Mouse (Mus musculus) brain, embryonic 18.5 days (tissue): ENCODE results near the gene Retsat.

Experiments used
- DNase-seq: peaks from one replicate; pipeline ENCODE4 v3.0.0-alpha.2; 2012; ENCODE audit warnings: low read depth, low spot score

Gene Retsat

DNA sequence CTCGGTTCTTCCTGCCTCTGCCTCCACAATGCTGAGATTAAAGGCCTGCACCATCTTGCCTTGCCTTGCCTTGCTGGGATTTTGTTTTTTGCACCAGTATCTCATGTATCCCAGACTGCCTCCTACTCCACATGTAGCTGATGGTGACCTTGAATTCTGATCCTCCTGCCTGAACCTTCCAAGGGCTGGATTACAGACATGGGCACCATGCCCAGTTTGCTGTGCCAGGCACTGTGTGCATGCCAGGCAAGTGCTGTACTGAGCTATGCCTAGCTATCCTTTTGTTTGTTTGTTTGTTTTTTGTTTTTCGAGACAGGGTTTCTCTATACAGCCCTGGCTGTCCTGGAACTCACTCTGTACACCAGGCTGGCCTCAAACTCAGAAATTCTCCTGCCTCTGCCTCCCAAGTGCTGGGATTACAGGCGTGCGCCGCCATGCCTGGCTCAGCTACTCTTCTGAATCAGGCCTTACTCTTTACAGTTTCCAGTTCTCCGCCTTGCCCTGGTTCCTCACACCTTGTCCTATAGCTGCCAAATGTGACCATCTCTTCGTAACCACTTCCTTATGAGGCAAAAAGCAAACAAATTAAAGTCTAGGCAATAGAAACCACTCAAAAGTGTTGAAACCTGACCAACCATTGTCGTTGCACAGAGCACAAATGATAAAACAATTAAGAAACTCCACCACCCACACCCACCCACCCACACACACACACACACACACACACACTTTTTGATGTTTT is 25.6 kb downstream of the Retsat start:
- no peak for DNase-seq

DNA sequence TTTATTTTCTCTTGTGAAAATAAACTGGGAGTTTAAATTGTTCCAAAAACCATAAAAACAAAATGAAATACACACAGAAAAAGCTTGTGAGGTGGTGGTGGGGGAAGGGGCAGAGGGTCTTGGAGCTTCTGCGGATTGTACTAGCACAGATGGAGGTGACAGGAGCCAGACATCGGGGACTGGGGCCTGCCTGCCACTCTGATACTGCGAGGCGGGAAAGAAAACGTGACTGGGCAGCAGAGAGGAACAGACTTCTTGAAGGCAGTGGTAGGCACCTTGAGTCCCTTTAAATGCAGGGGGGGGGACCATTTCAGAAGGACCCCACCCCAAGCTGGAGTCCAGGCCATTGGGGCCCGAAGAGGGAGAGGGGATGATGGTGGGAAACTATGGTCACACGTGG is 28.1 kb downstream of the Retsat start:
- DNase-seq: no peak

DNA sequence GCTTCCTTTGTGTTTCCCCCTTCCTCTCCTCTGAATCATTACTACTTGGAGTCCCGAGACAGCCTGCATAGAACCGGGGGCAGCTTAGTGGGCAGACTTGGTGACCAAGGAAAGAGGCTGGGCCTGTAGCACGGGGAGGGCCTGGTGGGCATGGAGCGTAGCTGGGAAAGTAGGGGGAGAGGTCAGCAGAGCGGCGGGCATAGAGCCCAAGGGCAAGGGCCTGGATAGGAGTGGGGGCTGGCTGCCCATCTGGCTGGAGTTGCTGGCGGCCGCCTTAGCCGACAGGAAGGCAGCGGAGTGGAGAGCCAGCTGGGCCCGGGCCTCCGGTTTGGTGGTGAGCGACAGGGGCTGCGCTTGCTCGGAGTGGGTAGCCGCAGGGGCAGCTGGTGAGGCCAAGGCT is 29.0 kb downstream of the Retsat start:
- no peak for DNase-seq

DNA sequence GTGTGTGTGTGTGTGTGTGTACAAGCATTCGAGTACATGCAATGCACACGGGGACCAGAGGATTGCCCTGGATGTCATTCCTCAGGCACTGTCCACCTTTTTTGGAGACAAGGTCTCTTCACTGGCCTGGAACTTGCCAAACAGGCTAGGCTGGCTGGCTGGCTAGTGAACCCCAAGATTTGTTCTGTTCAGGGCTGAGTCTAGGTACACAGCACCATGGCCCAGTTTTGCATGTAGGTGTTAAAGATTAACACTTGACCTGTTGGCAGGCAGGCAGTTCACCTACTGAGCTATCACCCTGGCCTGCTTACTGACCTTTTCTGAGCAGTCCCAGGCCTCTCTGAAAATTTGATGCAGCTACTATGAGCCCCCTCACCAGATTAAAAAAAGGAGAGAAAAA is 32.1 kb downstream of the Retsat start:
- no peak for DNase-seq

DNA sequence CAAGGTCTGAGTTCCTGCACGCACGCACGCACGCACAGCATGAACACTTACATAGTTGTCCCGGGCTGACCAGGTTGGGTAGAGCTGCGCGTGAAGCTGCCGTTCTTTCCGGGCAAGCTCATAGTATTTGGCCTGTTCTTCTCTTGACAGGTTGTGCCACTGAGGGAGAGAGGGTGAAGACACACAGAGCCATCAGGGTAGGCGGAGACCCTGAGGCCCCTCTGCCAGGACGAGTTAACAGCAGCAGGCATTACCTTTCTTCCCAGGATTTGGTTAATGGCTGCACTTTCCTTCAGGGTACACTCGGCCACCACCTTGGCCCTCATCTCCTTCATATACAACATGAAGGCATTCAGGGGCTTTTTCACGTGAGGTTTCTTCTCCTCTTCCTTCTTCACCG is 32.7 kb downstream of the Retsat start:
- no peak for DNase-seq

DNA sequence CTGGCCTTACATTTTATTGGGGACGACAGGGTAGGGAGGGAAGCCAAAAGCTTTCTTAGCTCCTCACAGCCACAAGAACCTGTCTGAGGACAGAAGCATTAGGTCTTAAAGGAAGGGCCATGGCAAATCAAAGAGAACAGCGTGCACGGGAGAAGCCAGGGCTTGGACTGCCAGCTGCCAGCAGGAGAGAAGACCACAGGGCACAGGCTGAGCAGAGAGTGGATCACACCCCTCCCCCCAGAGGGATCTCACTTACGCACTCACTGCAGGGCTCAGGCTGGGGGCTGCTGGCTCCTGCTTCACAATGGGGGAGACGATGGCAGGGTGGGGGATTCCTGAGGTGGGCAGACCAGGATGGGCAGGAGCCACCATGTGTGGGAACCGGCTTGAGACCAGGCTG is 33.4 kb downstream of the Retsat start:
- no peak for DNase-seq

DNA sequence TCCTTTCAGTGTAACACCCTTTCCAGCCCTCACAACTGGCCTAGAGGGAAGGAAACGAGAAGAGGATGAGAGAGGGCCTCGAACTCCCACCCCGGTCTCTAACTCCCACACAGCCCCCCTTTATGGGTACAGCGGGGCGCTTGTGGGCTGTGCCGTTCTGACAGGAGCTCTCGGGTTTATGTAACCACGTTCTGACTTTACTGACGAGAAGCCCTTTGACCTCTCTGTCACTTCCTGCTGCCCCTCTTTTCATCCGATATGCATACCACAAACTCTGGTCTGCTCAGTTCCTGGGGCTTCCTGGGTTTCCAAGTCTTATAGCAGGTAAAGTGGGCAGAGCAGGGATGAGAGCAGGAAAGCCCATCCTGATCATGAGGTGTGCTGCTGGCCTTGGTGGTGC is 36.0 kb downstream of the Retsat start:
- DNase-seq: no peak

DNA sequence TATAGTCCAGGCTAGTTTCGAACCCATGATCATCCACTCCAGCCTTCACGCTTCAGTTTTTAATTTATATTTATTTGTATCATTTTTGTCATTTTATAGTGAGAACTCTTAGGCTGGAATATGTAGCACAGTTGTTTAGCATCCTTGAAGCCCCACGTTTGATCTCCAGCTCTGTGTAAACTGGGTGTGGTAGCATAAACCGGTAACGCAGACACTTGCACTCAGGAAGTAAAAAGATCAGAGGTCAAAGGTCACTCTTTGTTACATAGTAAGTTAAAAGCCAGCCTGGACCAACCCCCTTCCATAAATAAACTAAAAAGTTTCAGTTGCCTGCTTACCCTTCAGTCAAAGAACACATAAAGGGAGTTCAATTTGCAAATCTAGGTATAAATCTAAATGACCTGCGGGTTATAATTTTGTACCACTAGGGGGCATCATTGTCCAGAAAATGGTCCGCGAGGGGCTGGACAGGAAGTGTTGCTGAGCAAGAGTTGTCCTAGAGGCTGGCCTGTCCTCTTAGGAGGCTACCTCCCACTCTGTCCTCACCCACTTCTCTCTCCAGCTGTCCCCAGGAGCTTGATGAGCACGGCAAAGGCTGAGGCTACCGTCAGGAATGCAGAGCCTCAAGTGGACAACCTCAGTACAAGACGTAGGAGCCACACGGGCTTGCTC is 37.6 kb downstream of the Retsat start:
- no peak for DNase-seq

DNA sequence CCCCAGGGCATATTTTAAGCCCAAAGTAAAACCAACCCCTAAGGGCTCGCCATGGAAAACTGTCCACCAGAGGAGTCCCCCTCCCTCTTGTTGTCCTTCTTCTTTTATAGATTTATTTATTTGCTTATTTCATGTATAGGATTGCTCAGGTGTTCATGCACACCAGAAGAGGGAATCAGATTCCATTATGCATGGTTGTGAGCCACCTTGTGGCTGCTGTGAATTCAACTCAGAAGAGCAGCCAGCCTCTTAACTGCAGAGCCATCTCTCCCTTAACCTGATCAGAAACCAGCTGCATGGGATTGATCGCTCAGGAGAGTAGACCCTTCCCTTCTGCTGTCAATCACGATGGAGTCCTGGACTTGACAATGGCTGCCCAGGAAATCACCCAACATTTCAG is 38.7 kb downstream of the Retsat start:
- DNase-seq: no peak

DNA sequence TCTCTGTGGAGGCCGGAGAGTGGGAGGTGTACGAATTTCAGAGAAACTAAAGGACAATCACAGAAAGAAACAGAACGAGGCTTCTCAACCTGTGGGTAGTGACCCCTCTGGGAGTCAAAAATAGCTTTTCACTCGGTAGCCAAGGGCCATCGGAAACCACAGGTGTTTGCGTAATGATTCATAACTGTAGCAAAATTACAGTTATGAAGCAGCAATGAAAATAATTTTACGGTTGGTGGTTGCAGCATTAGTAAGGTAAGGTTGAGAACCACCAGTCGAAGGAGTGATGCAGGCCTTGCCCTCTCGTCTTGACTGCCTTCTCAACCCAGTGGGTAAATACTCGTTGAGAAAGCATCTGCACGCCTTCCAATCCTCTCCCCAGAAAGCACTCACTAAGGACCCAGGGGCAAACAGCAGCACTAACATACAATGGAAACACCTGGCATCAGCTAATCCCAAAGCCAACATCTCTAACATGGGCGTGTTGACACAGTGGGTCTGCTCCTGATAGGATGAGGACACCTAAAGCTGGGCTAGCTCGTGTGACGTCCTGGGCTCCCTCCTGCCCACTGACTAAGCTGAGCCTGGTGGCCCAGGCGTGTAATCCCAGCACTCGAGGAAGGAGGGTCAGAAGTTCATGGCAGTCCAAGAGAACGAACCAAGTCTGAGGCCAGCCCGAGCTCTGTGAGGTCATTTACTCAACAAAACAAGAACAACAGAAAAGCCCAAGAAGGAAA is 43.1 kb downstream of the Retsat start:
- no peak for DNase-seq

DNA sequence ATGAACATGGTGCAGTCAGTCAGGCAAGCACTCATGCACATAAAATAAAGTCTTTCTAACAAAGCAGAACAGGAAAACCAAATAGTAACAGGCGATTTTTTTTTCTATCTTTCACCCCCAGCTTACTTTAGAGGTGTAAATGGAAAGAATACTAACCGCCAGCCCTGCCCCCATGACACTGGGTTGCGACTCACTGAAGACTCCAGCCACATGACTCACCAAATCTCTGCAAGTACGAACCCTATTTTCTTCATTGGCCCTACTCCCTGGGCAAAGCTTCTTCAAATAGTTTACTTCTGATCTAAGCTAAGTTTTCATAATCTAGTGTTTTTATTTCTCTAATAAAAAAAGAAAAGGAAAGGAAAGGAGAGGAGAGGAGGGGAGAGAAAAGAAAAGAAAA is 46.3 kb downstream of the Retsat start:
- DNase-seq: no peak

DNA sequence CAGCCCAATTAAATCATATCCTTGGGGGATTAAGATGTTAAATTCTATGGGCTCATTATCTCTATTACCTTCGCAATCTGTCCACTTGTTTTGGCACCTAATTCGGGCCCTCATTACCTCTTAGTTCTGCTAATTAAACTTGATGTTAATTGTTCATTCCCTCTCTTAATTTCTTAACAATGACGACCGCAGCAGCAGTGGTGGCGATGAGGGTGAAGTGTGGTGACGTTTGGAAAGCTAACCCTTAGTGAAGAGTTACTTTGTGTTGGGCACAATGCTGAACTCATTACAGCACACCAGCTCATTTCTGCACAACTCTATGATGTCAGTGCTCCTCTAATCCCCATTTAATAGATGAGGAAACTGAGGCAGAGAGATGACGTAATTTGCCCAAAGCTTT is 47.1 kb downstream of the Retsat start:
- no peak for DNase-seq

DNA sequence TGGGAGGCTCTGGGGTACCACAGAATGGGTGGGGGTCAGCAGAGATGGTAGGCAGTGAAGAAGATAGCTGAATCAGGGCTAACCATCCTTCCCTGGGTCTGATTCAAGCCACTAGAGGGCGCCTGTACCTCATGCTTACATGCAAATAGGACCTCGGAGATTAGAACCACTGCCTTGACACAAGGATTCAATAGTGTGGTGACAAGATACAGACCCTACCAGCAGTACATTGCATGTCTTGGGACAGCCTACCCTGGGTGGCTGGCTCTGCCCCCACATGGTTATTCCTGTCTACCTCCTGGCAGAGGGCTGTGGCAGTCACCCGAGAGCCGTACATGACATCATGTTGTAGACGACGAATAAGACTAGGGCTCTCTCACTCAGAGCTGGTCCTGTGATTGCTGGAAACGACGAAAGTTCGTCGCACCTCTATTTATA is 49.1 kb downstream of the Retsat start:
- no peak for DNase-seq

DNA sequence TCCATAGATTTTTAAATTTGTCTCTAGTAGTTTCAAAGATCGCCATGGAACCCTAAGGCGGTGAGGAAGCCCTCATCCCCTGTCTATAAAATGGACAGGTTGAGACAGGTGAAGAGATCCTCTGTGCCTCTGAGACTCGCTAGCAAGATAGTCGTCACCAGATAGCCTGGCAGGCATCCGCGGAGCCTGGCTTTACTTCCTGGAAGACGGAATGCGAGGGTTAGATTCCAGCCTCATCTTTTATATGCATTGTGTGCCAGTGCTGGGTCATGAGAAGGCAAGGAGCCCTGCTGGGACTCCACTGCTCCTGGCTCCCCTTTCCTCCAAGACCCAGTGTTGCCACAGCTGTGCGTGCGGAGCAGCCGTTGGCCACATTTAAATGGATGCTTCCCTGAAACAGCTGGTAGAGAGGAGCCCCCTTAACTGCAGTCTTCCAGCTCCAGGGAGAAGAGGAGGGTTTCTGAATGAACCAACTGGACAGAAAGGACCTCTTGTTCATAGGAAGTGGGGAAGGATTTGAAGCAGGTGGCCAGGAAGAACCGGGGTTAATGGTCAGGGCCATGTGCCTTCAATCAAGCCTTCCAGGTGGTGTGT is 49.8 kb downstream of the Retsat start:
- no peak for DNase-seq

DNA sequence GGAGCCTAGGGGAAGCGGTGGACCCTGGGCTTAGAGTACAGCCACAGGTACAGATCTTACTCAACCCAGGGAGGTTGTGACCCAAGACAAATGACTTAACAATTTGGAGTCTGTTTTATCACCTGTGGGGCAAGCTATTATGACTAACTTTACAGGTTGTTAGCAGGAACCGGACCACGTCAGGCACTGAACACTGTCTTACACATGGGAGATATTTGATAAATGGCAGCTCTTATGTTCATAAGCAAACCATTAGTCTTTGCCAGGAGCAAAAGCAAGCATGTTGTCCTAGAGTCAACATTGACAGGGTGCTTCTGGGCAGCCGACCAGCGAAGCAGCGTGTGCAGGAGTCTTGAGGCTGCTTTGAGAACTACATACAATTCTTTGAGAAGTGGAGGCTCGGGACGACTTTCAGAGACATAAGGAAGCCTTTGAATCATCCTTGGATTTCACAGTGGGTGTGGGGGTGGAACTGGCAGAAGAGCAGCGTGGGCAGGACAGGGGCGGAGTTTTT is 52.1 kb downstream of the Retsat start:
- no peak for DNase-seq

DNA sequence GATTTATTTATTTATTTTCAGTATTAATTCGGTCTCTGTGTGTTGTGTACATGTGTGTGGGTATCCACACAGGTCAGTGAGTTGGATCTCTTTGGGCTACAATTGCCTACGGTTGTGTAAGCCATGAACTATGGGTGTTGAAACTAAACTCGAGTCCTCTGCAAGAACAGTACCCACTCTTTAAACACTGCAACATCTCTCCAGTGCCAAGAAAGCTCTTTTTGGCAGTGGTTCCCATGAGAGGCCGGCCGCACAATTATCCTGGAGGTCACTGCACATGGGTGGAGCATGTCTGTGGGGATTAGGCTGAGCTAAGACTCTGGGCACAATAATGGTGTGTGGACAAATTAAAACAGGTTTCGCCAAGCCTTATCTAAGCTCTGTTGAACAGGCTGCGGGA is 55.1 kb downstream of the Retsat start:
- DNase-seq: no peak

DNA sequence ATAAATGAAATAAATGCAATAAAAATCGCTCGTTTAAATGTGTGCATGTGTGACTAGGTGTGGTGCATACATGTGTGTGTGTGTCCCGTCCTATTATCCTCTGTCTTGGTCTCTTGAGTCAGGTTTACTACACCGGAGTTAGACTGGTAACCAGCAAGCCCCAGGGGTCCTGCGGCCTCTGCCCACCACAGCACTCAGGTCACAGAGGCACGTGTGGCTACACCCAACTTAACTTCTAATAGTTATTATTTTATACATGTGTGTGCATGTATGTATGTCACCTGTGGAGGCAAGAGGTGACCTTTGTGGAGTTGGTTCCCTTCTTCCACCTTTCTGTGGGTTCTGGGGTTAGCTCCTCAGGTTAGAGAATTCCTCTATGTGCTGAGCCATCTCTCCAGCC is 56.1 kb downstream of the Retsat start:
- no peak for DNase-seq

DNA sequence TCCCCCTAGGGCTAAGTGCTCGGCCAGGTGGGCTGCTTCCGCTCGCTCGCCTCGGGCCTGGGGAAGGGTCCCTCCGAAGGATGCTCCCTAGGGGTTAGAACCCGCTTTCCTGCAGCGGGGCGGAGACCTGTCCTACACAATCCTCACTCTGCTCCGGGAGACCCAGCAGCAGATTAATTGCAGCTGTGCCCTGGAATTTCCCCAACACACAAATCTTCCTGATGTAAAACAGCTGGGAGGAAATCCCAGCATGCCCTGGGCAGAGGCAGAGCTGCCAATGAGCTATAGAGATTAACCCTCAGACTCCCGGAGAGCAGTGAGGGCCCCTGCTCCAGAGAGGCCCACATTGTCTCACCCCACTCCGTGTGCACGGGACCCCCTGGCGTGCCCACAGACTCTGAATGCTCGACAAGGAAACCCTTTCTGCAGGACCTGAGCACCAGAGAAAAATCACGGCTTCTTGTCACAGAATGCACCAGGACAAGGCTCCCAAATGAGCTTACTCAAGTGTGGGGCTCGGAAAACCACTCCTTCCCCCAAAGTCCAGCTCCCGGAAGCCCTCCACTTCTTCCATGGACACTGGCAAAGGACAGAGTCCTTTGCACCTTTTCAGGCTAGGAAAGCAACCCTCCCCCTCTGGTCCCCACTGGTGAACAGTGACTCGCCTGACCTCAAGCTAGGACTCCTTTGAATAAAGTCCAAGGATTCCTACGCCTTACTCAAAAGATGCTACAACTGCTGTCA is 57.2 kb downstream of the Retsat start:
- DNase-seq: no peak

DNA sequence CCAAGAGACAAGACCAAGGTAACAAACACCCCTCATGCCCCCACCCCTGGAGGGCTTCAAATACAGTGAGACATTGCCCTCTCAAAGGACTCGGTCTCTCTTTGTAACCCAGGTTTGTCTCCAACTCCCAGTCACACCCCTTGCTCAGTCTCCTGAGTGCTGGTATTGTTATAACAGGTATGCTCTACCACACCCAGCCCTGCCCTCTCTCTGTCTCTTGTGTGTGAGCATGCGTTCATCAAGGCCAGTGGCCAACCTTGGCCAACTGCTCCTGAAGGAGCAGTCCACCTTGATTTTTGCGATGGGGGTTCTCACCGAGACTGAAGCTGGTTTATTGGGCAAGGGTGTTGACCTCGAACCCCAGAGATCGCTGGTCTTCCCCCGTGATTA is 57.8 kb downstream of the Retsat start:
- no peak for DNase-seq

DNA sequence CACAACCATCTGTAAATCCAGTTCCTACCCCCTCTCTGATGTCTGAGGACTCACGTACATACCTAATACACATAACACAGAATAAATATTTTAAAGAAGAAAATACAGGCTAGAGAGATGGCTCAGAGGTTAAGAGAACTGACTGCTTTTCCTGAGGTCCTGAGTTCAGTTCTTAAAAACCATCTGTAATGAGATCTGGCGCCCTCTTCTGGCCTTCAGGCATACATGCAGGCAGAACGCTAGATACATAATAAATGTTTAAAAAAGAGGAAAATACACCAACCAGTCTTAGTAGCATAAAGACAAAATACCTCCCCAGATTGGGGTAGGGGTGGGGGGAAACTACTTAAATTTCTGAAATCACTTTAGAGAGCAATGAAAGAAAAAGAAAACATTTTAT is 59.7 kb downstream of the Retsat start:
- no peak for DNase-seq
